Mouse (Mus musculus) ovary, postnatal 14 days (tissue): Measurements from ENCODE around the gene Olfr639.
"Not testable (repeated sequence)": the region's sequence is repeated elsewhere in the genome, so short reads cannot be mapped to it uniquely, and the experiment has no call there.

Experiments
- DNase-seq: peaks from one replicate; pipeline ENCODE4 v3.0.0; 2022; ENCODE audit warnings: low spot score

Olfr639 gene

GRCm38 (mm10) chr7:104017203-104017602 lies at the start of gene Olfr639:
Olfr639 (minus strand) TSS chr7:104017303.
- no peak for DNase-seq

- no peak for DNase-seq
Observed at GRCm38 (mm10) chr7:104061345-104061744, 44.2 kb upstream of the Olfr639 start, which contains the start of gene 4930516K23Rik. 4930516K23Rik (minus strand) TSS chr7:104061445.

- no peak for DNase-seq
Observed at GRCm38 (mm10) chr7:104059215-104059614, 42.1 kb upstream of the Olfr639 start.

GRCm38 (mm10) chr7:104052566-104052965 lies 35.5 kb upstream of the Olfr639 start, which contains the start of gene Olfr642:
Olfr642 (minus strand) TSS chr7:104052666.
- DNase-seq, result no peak

GRCm38 (mm10) chr7:104050745-104051144 lies 33.6 kb upstream of the Olfr639 start:
- DNase-seq, result no peak

- DNase-seq, result no peak
Observed at GRCm38 (mm10) chr7:104035145-104035544, 18.0 kb upstream of the Olfr639 start, which contains the start of gene Olfr641. Olfr641 (plus strand) TSS chr7:104035445.

GRCm38 (mm10) chr7:104026978-104027377 lies 9.9 kb upstream of the Olfr639 start:
- no peak for DNase-seq

- no peak for DNase-seq
Observed at GRCm38 (mm10) chr7:104025473-104025872, 8.4 kb upstream of the Olfr639 start, which contains the start of gene Olfr640. Olfr640 (minus strand) TSS chr7:104025573.

GRCm38 (mm10) chr7:104021651-104022050 lies 4.5 kb upstream of the Olfr639 start:
- DNase-seq, result no peak

GRCm38 (mm10) chr7:104018953-104019352 lies 1.9 kb upstream of the Olfr639 start:
- DNase-seq, result no peak

- DNase-seq, result no peak
Observed at GRCm38 (mm10) chr7:103999124-103999523, 18.0 kb downstream of the Olfr639 start.

- no peak for DNase-seq
Observed at GRCm38 (mm10) chr7:103998446-103998845, 18.7 kb downstream of the Olfr639 start, which contains the start of gene Olfr638. Olfr638 (plus strand) TSS chr7:103998746.

GRCm38 (mm10) chr7:103971782-103972181 lies 45.3 kb downstream of the Olfr639 start:
- no peak for DNase-seq

GRCm38 (mm10) chr7:103970852-103971251 lies 46.3 kb downstream of the Olfr639 start, which contains the start of gene Olfr635:
Olfr635 (plus strand) TSS chr7:103971152.
- DNase-seq, result no peak

GRCm38 (mm10) chr7:103966873-103967272 lies 50.2 kb downstream of the Olfr639 start:
- not testable (repeated sequence) for DNase-seq
